Mouse (Mus musculus): ENCODE data around the gene Dynlt1f.
"Not testable (repeated sequence)": the region's sequence is repeated elsewhere in the genome, so short reads cannot be mapped to it uniquely, and the experiment has no call there.

GRCm38 (mm10) chr17:6683702-6684101 is 28.0 kb upstream of the Dynlt1f start:
- not testable (repeated sequence) for TF ChIP-seq CTCF (IDR thresholded peaks at IDR 0.05; ENCODE audit: borderline replicate concordance, insufficient read depth, low read depth, low read length); POLR2A (IDR thresholded peaks at IDR 0.05; ENCODE audit: borderline replicate concordance, insufficient read depth, low read length)
